Mouse (Mus musculus): ENCODE measurements around the gene Unc119. TPM values are rescaled to one million over a fixed set of nuclear protein-coding genes. Genes with fewer than 3 reads are reported as not detected.

The Unc119 gene
- polyA plus RNA-seq, 1 experiment from 2014 or later = 43.0 TPM

DNA sequence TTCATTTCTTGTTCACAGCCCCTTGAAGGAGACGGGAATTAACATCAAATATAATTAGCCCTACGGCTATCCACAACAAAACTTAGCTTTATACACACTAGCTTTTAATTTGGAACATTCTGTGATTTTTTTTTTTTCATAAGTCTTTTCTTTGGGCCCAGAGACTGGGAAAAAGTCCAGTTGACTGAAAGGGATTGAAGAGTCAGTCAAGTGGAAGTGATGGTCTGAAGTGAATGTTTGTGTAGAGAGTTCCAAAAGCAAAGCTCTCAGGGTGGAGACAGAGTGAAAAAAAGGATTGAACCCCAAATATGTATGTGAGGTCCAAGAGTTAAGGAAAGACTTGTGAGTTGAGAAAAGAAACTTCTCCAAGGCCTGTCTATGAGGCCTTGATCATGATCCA lies 24.9 kb upstream of the Unc119 start:
- no peak overlapping the region for H3K4me3 ChIP-seq (ENCODE audit: control insufficient read depth in 1 of 2, insufficient read depth in 1 of 2, low read depth in 1 of 2, low read length in 2 of 2)
- H3K27me3 ChIP-seq (ENCODE audit: control insufficient read depth, insufficient read depth, low read length) = no peaks in the 10 kb centered on the region
- no peak overlapping the region for H3K9ac ChIP-seq (ENCODE audit: low read length)
- ATAC-seq (ENCODE audit: insufficient number of reproducible peaks, insufficient read depth, low FRiP score, low read depth) = no peak
- no peak overlapping the region for H3K27ac ChIP-seq (replicated peaks in 1 of 2; ENCODE audit: control insufficient read depth in 1 of 2, insufficient read depth in 1 of 2, low read depth in 2 of 2, low read length in 2 of 2)
- peaks cover 4 to 11% of the 10 kb centered on the region in 2 experiments; a peak in 3 of 4 replicates for H3K4me1 ChIP-seq (ENCODE audit: control insufficient read depth in 2 of 2, insufficient read depth in 2 of 2, low read length in 2 of 2)
- no peak overlapping the region for H3K4me2 ChIP-seq (ENCODE audit: low read length)
- WGBS = 90% methylated on average over 2 of the region's 2 CpGs
- H3K36me3 ChIP-seq (ENCODE audit: control insufficient read depth, insufficient read depth, low read length) = peaks cover 86% of the 10 kb centered on the region
- no peaks in the 10 kb centered on the region for H3K9me3 ChIP-seq (ENCODE audit: control insufficient read depth, low read length)

DNA sequence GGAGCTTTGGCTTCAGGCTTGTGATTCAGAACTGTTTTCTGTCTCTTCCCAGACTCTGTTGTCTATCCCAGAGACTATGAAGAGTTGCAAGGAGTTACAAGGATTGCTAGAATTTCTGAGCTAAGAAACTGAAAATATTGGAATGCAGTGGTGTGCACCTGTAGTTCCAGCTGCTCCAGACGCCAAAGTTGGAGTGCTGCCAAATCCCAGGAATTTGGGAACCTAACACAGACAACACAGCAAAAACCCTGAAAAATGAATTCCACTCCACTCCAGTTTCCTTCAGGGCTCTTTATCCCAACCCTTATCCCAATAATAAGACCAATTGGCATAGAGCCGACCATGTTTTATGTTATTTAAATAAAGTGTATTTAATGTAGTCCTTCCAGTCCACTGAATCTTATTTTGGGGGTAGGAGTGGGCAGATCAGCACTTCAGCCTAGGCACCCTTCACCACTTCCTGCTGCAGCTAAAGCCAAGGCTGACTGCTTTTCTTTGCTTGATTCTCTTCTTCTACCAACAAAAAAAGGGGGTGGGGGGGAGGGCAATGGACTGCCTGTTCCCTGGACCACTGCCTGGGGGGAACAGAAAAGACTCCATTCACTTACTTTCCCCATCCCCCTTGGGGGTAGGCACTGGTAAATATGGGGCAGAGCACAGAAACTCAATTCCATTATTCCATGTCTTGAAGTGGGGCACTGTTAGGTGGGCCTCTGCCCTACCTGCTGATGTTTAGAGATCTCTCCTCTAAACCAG lies 21.0 kb upstream of the Unc119 start:
- Histone ChIP-seq H3K27ac (replicated peaks in 1 of 2; ENCODE audit: control insufficient read depth in 1 of 2, insufficient read depth in 1 of 2, low read depth in 2 of 2, low read length in 2 of 2) (peak overlapping the region; percentile 46 to 57; a peak in 2 of 4 replicates), H3K9me3 (ENCODE audit: control insufficient read depth, low read length) (no peaks in the 10 kb centered on the region), H3K9ac (ENCODE audit: low read length) (no peak overlapping the region), H3K36me3 (ENCODE audit: control insufficient read depth, insufficient read depth, low read length) (peaks cover 49% of the 10 kb centered on the region), H3K4me1 (ENCODE audit: control insufficient read depth in 2 of 2, insufficient read depth in 2 of 2, low read length in 2 of 2) (peaks cover 8 to 12% of the 10 kb centered on the region in 2 experiments; a peak in 3 of 4 replicates), H3K4me3 (ENCODE audit: control insufficient read depth in 1 of 2, insufficient read depth in 1 of 2, low read depth in 1 of 2, low read length in 2 of 2) (peak overlapping the region in 1 of 2 experiments; percentile 13; a peak in 1 of 4 replicates), H3K4me2 (ENCODE audit: low read length) (peak overlapping the region; percentile 49), H3K27me3 (ENCODE audit: control insufficient read depth, insufficient read depth, low read length) (no peaks in the 10 kb centered on the region)
- no peak; the same call in 1 of the 2 replicates for ATAC-seq (ENCODE audit: insufficient number of reproducible peaks, insufficient read depth, low FRiP score, low read depth)
- 52% methylated on average over 2 of the region's 2 CpGs for WGBS

DNA sequence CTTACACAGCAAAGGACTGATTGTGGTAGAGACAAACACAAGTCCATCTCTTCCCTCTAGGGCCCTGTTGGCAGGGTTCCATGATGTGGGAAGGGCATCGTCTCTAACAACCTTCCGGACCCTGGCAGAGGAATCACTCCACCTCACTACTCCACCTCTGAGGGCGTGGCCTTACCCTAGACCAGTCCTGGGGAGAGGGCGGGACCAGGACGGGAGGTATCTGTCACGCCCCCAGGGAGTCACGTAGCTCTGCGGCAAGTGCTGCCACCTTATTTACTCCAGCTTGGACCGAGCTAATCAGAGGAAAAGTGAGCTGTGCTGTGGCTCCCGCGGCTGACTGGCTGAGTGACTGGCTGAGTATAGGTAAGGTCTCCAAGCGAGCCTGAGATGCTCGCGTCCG lies 20.4 kb upstream of the Unc119 start, which contains the start of gene Aldoc:
TSS of gene Aldoc (plus strand) at position 109 of the 400 bp plus-strand sequence.
- 5% methylated on average over 15 of the region's 15 CpGs for WGBS
- no peaks in the 10 kb centered on the region for H3K9me3 ChIP-seq (ENCODE audit: control insufficient read depth, low read length)
- H3K27ac ChIP-seq (replicated peaks in 1 of 2; ENCODE audit: control insufficient read depth in 1 of 2, insufficient read depth in 1 of 2, low read depth in 2 of 2, low read length in 2 of 2) = peak within 1 kb of the TSS; percentile 46 to 57; a peak in 2 of 4 replicates
- H3K9ac ChIP-seq (ENCODE audit: low read length) = peak within 1 kb of the TSS; percentile 4; the same call in 1 of the 2 replicates
- H3K4me1 ChIP-seq (ENCODE audit: control insufficient read depth in 2 of 2, insufficient read depth in 2 of 2, low read length in 2 of 2) = peaks cover 8 to 12% of the 10 kb centered on the region in 2 experiments; a peak in 3 of 4 replicates
- peak within 1 kb of the TSS; percentile 49 for H3K4me2 ChIP-seq (ENCODE audit: low read length)
- peak within 1 kb of the TSS; percentile 13 to 29 for H3K4me3 ChIP-seq (ENCODE audit: control insufficient read depth in 1 of 2, insufficient read depth in 1 of 2, low read depth in 1 of 2, low read length in 2 of 2)
- H3K36me3 ChIP-seq (ENCODE audit: control insufficient read depth, insufficient read depth, low read length) = peaks cover 43% of the 10 kb centered on the region
- H3K27me3 ChIP-seq (ENCODE audit: control insufficient read depth, insufficient read depth, low read length) = no peaks in the 10 kb centered on the region
- ATAC-seq (ENCODE audit: insufficient number of reproducible peaks, insufficient read depth, low FRiP score, low read depth) = peak; percentile 91

GRCm38 (mm10) chr11:78324000-78324785 lies 19.1 kb upstream of the Unc119 start:
- H3K4me1 ChIP-seq (ENCODE audit: control insufficient read depth in 2 of 2, insufficient read depth in 2 of 2, low read length in 2 of 2) = peaks cover 8 to 16% of the 10 kb centered on the region in 2 experiments; a peak in 3 of 4 replicates
- no peaks in the 10 kb centered on the region for H3K27me3 ChIP-seq (ENCODE audit: control insufficient read depth, insufficient read depth, low read length)
- WGBS = 80% methylated on average over 15 of the region's 15 CpGs
- no peak for ATAC-seq (ENCODE audit: insufficient number of reproducible peaks, insufficient read depth, low FRiP score, low read depth)
- H3K9ac ChIP-seq (ENCODE audit: low read length) = no peak overlapping the region
- H3K36me3 ChIP-seq (ENCODE audit: control insufficient read depth, insufficient read depth, low read length) = peaks cover 30% of the 10 kb centered on the region
- H3K9me3 ChIP-seq (ENCODE audit: control insufficient read depth, low read length) = no peaks in the 10 kb centered on the region
- no peak overlapping the region for H3K4me3 ChIP-seq (ENCODE audit: control insufficient read depth in 1 of 2, insufficient read depth in 1 of 2, low read depth in 1 of 2, low read length in 2 of 2)
- H3K4me2 ChIP-seq (ENCODE audit: low read length) = peak overlapping the region; percentile 49; the same call in 1 of the 2 replicates
- no peak overlapping the region for H3K27ac ChIP-seq (replicated peaks in 1 of 2; ENCODE audit: control insufficient read depth in 1 of 2, insufficient read depth in 1 of 2, low read depth in 2 of 2, low read length in 2 of 2)

GRCm38 (mm10) chr11:78324965-78325364 lies 18.3 kb upstream of the Unc119 start:
- H3K4me3 ChIP-seq (ENCODE audit: control insufficient read depth in 1 of 2, insufficient read depth in 1 of 2, low read depth in 1 of 2, low read length in 2 of 2) = no peak overlapping the region
- peaks cover 22% of the 10 kb centered on the region for H3K36me3 ChIP-seq (ENCODE audit: control insufficient read depth, insufficient read depth, low read length)
- 95% methylated on average over 12 of the region's 12 CpGs for WGBS
- no peaks in the 10 kb centered on the region for H3K9me3 ChIP-seq (ENCODE audit: control insufficient read depth, low read length)
- ATAC-seq (ENCODE audit: insufficient number of reproducible peaks, insufficient read depth, low FRiP score, low read depth) = no peak
- H3K4me2 ChIP-seq (ENCODE audit: low read length) = no peak overlapping the region
- peaks cover 8 to 18% of the 10 kb centered on the region in 2 experiments; a peak in 3 of 4 replicates for H3K4me1 ChIP-seq (ENCODE audit: control insufficient read depth in 2 of 2, insufficient read depth in 2 of 2, low read length in 2 of 2)
- H3K27ac ChIP-seq (replicated peaks in 1 of 2; ENCODE audit: control insufficient read depth in 1 of 2, insufficient read depth in 1 of 2, low read depth in 2 of 2, low read length in 2 of 2) = no peak overlapping the region
- H3K9ac ChIP-seq (ENCODE audit: low read length) = no peak overlapping the region
- H3K27me3 ChIP-seq (ENCODE audit: control insufficient read depth, insufficient read depth, low read length) = no peaks in the 10 kb centered on the region

- Histone ChIP-seq H3K9me3 (ENCODE audit: control insufficient read depth, low read length) (no peaks in the 10 kb centered on the region), H3K27ac (replicated peaks in 1 of 2; ENCODE audit: control insufficient read depth in 1 of 2, insufficient read depth in 1 of 2, low read depth in 2 of 2, low read length in 2 of 2) (no peak overlapping the region), H3K36me3 (ENCODE audit: control insufficient read depth, insufficient read depth, low read length) (no peaks in the 10 kb centered on the region; the same call in 1 of the 2 replicates), H3K4me1 (ENCODE audit: control insufficient read depth in 2 of 2, insufficient read depth in 2 of 2, low read length in 2 of 2) (peaks cover 8 to 18% of the 10 kb centered on the region in 2 experiments; a peak in 3 of 4 replicates), H3K27me3 (ENCODE audit: control insufficient read depth, insufficient read depth, low read length) (no peaks in the 10 kb centered on the region), H3K4me3 (ENCODE audit: control insufficient read depth in 1 of 2, insufficient read depth in 1 of 2, low read depth in 1 of 2, low read length in 2 of 2) (no peak overlapping the region), H3K9ac (ENCODE audit: low read length) (no peak overlapping the region), H3K4me2 (ENCODE audit: low read length) (no peak overlapping the region)
- 85% methylated on average over 4 of the region's 4 CpGs for WGBS
- no peak for ATAC-seq (ENCODE audit: insufficient number of reproducible peaks, insufficient read depth, low FRiP score, low read depth)
Observed at GRCm38 (mm10) chr11:78327215-78327614, 16.1 kb upstream of the Unc119 start.

Measured in heart, embryonic 14.5 days (tissue).